Mouse (Mus musculus): ENCODE data around the gene Wscd1.

The Wscd1 gene

DNA sequence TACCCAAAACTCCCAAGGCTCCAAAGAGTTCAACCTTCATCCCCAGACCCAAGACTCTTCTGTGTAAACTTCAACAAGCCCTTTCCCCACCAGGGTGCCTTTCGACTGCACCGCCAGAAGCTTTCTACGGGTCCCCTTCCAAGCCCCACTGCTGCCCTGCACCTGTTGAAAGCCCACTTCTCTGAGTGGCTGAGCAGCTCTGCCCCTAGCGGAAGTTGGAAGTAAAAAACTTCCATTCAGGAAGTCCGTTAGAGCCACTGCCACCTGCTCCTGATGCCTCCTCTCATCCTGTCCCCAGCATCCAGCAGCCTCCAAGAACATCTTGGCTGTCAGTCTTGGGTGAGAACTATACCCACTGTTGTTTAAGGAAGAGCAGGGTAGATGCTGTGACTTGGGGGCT, at the start of gene Wscd1:
TSS of gene Wscd1 (plus strand) at position 250 of the 400 bp plus-strand sequence.
- peak; percentile 80 for DNase-seq (ENCODE audit: low read depth, low spot score)

DNA sequence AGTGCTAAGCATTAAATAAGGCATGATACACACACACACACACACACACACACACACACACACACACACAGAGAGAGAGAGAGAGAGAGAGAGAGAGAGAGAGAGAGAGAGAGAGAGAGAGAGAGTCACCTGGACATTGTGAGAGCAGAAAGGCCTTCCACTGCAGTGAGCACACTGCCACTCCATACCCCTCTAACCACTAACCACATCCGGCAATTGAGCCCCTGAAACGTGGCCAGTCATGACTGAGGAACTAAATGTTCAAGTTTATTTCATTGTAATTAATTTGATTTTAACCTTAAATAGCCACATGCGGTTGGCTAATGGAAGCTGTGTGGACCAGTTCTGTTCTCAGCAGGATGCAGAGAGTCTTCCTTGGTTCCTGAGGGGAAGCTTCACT, 21.7 kb upstream of the Wscd1 start:
- no peak for DNase-seq (ENCODE audit: low read depth, low spot score)

DNA sequence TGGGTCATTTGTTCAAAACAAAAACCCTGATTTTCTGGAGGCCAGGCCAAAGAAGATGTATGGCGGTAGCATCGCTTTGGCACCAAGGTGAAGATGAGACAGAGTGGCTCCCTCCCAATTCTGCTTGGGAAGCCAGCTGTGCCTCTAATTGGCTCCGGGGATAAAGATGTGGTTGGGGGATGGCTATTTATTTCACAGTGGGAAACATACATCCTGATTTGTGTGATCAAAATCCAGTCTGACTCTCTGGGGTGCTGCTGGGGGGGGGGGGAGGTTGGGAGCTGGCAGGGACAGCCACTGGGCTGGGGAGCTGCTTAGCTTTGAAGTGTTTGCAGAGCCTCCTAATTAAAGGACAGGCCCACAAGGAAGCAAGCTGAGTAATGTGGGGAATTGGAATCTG, 20.4 kb upstream of the Wscd1 start:
- DNase-seq (ENCODE audit: low read depth, low spot score) = no peak

DNA sequence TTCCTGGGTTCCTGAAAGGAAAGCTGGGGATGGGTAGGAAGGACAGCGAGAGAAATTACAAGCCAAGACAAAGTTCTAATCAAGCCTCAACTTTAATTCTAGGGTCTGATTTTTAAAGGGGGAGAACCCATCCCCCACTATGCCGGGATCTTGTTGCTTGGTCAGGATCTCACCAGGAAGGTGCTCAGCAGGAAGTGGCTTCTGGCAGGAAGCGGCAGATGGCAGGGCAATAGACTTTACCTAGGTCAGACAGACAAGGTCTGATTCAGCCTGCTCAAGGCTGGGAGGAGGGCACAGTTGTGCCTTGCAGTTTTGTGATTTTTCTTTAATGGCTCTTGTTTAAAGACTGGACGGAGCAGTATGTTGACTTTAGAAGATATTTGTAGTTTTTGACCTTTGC, 15.9 kb upstream of the Wscd1 start:
- DNase-seq (ENCODE audit: low read depth, low spot score) = no peak

DNA sequence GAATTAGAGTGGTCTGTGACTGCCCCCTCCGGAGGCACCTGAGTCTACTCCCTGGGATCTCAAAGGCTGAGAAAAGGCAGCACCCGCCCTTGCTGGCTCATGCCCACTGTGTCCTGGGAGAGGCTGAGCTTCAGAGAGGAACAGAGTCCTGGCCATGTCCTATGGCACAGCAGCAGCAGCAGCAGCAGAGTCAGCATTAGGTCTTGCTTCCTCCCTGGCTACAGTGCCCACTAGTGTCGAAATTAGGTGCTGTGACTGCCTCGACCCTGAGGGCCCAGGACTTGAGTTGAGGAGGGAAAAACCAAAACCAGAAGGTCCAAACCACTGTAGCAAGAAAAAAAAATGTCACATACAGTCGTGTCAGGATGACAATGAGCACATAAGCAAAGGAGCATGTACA, 12.6 kb upstream of the Wscd1 start:
- peak; percentile 65 for DNase-seq (ENCODE audit: low read depth, low spot score)

DNA sequence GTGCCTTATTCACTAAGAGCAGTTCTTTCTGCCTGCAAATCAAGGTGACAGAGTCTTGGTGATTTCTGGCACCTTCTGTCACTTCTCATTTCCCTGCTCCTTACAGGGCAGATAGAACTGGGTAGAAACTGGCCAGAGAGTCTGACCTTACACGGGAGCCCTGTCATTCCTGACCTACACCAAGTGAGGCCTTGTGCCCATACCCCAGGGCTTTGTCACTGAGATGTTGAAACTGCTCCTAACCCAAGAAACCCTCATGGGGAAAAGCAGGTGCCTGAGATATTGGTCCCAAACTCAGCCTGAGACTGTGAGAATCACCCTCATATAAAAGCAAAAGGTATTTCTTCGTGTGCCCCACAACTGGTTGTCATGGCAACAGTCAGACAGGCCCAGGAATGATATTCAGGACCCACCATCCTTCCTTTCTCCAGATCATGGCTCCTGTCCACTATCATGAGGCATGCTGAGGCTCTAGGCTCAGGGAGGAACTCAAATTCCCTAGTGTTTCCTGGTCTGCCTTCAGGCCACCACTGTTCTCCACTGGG, 11.1 kb upstream of the Wscd1 start:
- no peak for DNase-seq (ENCODE audit: low read depth, low spot score)

GRCm38 (mm10) chr11:71745875-71746274, 3.8 kb upstream of the Wscd1 start:
- peak; percentile 90 for DNase-seq (ENCODE audit: low read depth, low spot score)

- DNase-seq (ENCODE audit: low read depth, low spot score) = no peak
Observed at GRCm38 (mm10) chr11:71747719-71748118, 2.0 kb upstream of the Wscd1 start.

GRCm38 (mm10) chr11:71750534-71751173, 934 bp downstream of the Wscd1 start:
- DNase-seq (ENCODE audit: low read depth, low spot score) = peak; percentile 89

GRCm38 (mm10) chr11:71751174-71751611, 1.5 kb downstream of the Wscd1 start:
- no peak for DNase-seq (ENCODE audit: low read depth, low spot score)

- DNase-seq (ENCODE audit: low read depth, low spot score) = no peak
Observed at GRCm38 (mm10) chr11:71751689-71752088, 2.0 kb downstream of the Wscd1 start.

- peak; percentile 88 for DNase-seq (ENCODE audit: low read depth, low spot score)
Observed at GRCm38 (mm10) chr11:71752626-71753025, 2.9 kb downstream of the Wscd1 start.

- peak; percentile 67 for DNase-seq (ENCODE audit: low read depth, low spot score)
Observed at GRCm38 (mm10) chr11:71755115-71755514, 5.4 kb downstream of the Wscd1 start.

DNA sequence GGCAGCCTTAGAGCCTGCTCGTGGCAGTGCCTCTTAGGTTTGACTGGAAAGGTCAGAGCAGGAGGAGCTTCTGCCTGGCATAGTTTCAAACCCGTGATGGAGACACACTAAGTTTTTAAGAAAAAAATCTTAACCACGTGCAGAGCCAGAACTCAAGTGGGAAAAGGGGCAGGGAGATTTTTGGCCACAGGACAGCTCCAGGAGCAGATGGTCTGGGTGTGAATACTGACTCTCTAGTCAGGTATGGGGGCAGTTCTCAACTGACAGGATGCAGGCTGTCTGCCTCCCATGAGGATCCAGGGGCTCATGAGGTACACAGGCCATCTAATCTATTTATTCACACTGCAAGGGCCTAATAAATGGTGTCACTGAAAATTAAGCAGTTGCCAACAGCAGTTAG, 6.6 kb downstream of the Wscd1 start:
- peak; percentile 57 for DNase-seq (ENCODE audit: low read depth, low spot score)

GRCm38 (mm10) chr11:71758211-71759110, 8.7 kb downstream of the Wscd1 start:
- peak; percentile 96 for DNase-seq (ENCODE audit: low read depth, low spot score)

GRCm38 (mm10) chr11:71760991-71761390, 11.3 kb downstream of the Wscd1 start:
- DNase-seq (ENCODE audit: low read depth, low spot score) = no peak

DNA sequence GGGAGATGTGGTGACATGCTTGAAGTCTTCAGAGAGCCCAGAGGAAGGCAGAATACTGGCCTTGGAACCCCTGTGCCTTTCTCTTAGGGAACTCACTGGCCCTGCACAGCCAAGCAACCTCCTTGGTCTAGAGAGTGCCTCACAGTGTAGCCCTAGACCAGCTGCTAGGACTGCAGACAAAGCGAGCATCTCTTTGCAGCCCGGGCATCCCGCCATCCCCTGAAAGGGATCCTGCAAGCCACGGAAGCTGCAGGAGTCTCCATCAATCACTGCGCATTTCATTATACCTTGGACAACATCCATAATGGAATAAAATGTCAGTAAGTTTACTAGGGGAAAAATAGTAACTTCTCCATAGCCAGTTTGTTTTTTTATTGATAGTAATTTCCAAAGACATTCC, 13.4 kb downstream of the Wscd1 start:
- DNase-seq (ENCODE audit: low read depth, low spot score) = peak; percentile 89

- no peak for DNase-seq (ENCODE audit: low read depth, low spot score)
Observed at GRCm38 (mm10) chr11:71763651-71764275, 14.0 kb downstream of the Wscd1 start.

DNA sequence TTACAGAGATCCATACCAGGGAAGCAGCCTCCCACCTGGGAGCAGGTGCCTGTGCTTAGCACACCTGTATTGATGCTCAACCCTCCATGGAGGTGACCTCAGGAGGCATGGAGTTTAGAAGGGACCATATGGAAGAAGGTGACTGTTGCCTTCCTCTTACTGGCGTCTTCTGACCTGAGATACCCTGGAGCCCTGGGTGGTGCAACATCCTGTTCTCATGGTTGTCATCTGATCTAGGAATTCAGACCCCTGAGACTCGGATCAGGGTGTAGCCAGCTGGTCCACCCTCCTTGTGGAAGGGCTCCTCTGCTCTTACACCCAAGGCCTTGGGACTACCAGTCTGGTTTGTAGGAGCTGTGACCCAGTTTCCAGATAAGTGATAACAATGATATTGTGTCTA, 15.0 kb downstream of the Wscd1 start:
- no peak for DNase-seq (ENCODE audit: low read depth, low spot score)

DNA sequence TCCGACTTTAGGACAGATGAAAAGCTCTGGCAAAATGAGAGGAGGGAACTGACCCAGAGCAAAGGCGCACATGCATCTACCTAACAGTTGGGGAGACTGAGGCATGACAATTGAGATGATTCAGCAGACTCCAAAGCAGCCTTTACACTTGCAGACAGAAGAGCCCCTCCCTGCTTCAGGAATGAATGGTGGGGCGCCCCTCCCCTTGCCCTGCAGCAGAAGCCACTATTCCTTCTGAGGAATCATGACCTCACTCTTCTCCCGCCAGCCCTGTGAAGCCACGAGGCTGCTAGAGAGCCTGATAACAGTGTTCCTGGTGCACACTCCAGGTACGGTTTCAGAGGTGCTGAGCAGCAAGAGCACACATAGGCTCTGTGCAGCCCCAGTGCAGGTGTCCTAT, 15.6 kb downstream of the Wscd1 start:
- no peak for DNase-seq (ENCODE audit: low read depth, low spot score)

GRCm38 (mm10) chr11:71766380-71766779, 16.7 kb downstream of the Wscd1 start:
- DNase-seq (ENCODE audit: low read depth, low spot score) = no peak

DNA sequence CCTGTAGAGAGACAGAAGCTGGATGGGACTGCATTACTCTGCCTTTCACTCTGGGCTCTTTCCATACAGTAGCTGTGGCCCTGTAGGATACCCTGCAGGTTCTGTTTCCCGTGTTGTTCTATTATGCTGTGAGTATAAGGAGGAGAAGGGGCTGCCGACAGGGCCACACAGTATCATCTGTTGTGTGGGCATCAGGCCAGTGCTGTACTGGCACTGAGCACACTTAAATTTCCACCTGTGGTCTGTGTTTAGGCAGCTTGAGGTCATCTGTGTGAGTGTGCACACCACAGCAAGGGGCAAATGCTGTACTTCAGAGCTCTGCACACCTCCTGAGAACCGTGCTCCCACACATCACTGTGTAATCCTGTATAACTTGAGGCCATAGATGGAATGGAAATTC, 18.0 kb downstream of the Wscd1 start:
- no peak for DNase-seq (ENCODE audit: low read depth, low spot score)

Data from brain, adult 2 months (tissue).